16 mouse cellular contexts compared by ENCODE assay signal in the genomic region with DNA sequence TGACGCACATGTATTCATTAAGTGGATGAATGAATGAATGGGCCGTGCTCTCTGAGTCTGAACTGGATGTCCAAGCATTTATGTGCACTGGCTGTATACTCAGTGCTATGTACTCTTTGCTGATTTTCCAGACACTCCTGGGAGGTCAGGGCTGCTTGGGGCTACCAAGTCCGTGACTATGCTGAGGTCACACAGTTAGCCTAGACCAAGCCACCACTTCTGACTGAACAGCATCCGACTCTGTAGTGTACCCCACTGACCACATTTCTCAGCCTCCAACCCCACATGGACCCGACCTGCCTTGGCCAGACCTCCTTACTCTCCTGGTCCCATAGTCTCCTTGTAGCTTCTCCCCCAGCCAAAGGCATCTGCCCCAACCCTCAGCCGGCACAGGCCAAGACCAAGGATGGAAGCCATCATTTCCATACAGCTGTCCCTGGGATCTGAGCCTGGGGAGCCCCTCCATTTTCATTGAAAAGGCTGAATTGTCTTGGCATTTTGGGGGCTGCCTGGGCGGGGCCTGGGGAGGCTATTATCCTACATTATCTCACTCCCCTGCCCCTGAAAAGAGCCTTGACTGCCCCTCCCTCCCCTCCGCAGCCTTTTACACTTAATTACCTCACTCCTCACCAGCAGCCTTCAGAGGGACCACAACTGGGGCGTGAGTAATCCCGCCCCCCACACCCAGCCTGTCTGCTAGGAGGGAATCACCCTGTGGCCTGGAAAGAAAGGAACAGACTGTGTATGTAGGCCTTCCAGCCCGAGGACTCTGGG. TPM values are rescaled to one million over a fixed set of nuclear protein-coding genes. Genes with fewer than 3 reads are reported as not detected.
DNase-seq lines count a peak whose midpoint lies in the region; ATAC-seq lines count a peak whose summit lies in the region.
"Had no signal": no experiment of that assay in that cellular context is flagged by ENCODE, and none has a peak within 500 bp of the region (broad histone marks: within the 10 kb centered on the region; RNA-seq: fewer than 3 reads in every experiment).

No protein-coding gene starts in this region.

- peak; percentile 40; the same call in 1 of the 2 replicates for ATAC-seq in limb, embryonic 15.5 days (ENCODE audit: insufficient number of reproducible peaks, low FRiP score, low TSS enrichment, low read depth)
- peak; percentile 95 for ATAC-seq in forebrain, embryonic 15.5 days (replicated peaks)
- peak; percentile 94 for ATAC-seq in midbrain, embryonic 11.5 days (ENCODE audit: low FRiP score)
- ATAC-seq in monocyte, adult 5-6 weeks (replicated peaks; ENCODE audit: insufficient number of reproducible peaks, low FRiP score, low TSS enrichment, poor library complexity, severe bottlenecking), result no peak

- no peak overlapping the region for H3K4me3 ChIP-seq in limb, embryonic 15.5 days
- no peak overlapping the region for H3K4me3 ChIP-seq in limb, embryonic 10.5 days
- no peak overlapping the region for H3K4me3 ChIP-seq in forebrain, embryonic 15.5 days
- no peak overlapping the region for H3K4me3 ChIP-seq in midbrain, embryonic 11.5 days (ENCODE audit: low read depth, low read length)
- H3K4me3 ChIP-seq: liver, embryonic 13.5 days had no signal

- no peaks in the 10 kb centered on the region for H3K9me3 ChIP-seq in limb, embryonic 15.5 days
- H3K9me3 ChIP-seq in limb, embryonic 10.5 days (replicated peaks), result no peaks in the 10 kb centered on the region
- no peaks in the 10 kb centered on the region for H3K9me3 ChIP-seq in forebrain, embryonic 15.5 days
- no peaks in the 10 kb centered on the region for H3K9me3 ChIP-seq in midbrain, embryonic 11.5 days (ENCODE audit: control insufficient read depth, low read length)
- H3K9me3 ChIP-seq: liver, embryonic 13.5 days had no signal

- H3K9ac ChIP-seq in limb, embryonic 15.5 days, result no peak overlapping the region
- no peak overlapping the region for H3K9ac ChIP-seq in forebrain, embryonic 15.5 days (replicated peaks)
- 0 out of 2 replicates have a peak overlapping the region, but pooled peaks have one; percentile 37 for H3K9ac ChIP-seq in midbrain, embryonic 11.5 days (ENCODE audit: low read length)
- H3K9ac ChIP-seq: liver, embryonic 13.5 days had no signal

- no peaks in the 10 kb centered on the region for H3K4me1 ChIP-seq in limb, embryonic 15.5 days
- H3K4me1 ChIP-seq in limb, embryonic 10.5 days, result no peaks in the 10 kb centered on the region
- peaks cover 16% of the 10 kb centered on the region for H3K4me1 ChIP-seq in forebrain, embryonic 15.5 days
- H3K4me1 ChIP-seq in midbrain, embryonic 11.5 days (ENCODE audit: control insufficient read depth, insufficient read depth, low read length), result peaks cover 12% of the 10 kb centered on the region
- H3K4me1 ChIP-seq: liver, embryonic 13.5 days had no signal

- H3K4me2 ChIP-seq in limb, embryonic 15.5 days, result no peak overlapping the region
- H3K4me2 ChIP-seq in forebrain, embryonic 15.5 days (replicated peaks), result no peak overlapping the region
- no peak overlapping the region for H3K4me2 ChIP-seq in midbrain, embryonic 11.5 days
- H3K4me2 ChIP-seq: liver, embryonic 13.5 days had no signal

- no peaks in the 10 kb centered on the region for H3K36me3 ChIP-seq in limb, embryonic 15.5 days
- H3K36me3 ChIP-seq in limb, embryonic 10.5 days, result no peaks in the 10 kb centered on the region
- no peaks in the 10 kb centered on the region for H3K36me3 ChIP-seq in forebrain, embryonic 15.5 days
- H3K36me3 ChIP-seq in midbrain, embryonic 11.5 days (ENCODE audit: control insufficient read depth, insufficient read depth, low read length), result no peaks in the 10 kb centered on the region
- H3K36me3 ChIP-seq: liver, embryonic 13.5 days had no signal

- DNase-seq in limb, embryonic 10.5 days (ENCODE audit: low spot score), result no peak
- DNase-seq in midbrain, embryonic 11.5 days (ENCODE audit: low spot score, missing footprints), result peak; percentile 92
- peak; percentile 92 for DNase-seq in retina, embryonic 14.5 days (ENCODE audit: low spot score)
- DNase-seq in adrenal gland, postnatal 25 days, result no peak
- no peak for DNase-seq in yolk sac, embryonic 10.5 days (ENCODE audit: low spot score)
- DNase-seq: cerebellum, adult 9-11 months; heart, adult 18-20 months; kidney, adult 18-20 months; kidney, postnatal 4 days; liver, embryonic 13.5 days; lung, postnatal 36 days had no signal

- 0 out of 2 replicates have a peak, but pooled peaks cover 3% of the 10 kb centered on the region for H3K27me3 ChIP-seq in limb, embryonic 15.5 days
- H3K27me3 ChIP-seq in limb, embryonic 10.5 days (ENCODE audit: low read depth, poor library complexity, severe bottlenecking), result peaks cover 11% of the 10 kb centered on the region; the same call in 1 of the 2 replicates
- H3K27me3 ChIP-seq in forebrain, embryonic 15.5 days, result no peaks in the 10 kb centered on the region
- no peaks in the 10 kb centered on the region for H3K27me3 ChIP-seq in midbrain, embryonic 11.5 days (ENCODE audit: control insufficient read depth, insufficient read depth, low read length)

- no peak overlapping the region for H3K27ac ChIP-seq in limb, embryonic 15.5 days
- no peak overlapping the region for H3K27ac ChIP-seq in limb, embryonic 10.5 days
- H3K27ac ChIP-seq in forebrain, embryonic 15.5 days (replicated peaks), result peak overlapping the region; percentile 83
- peak overlapping the region; percentile 80 for H3K27ac ChIP-seq in midbrain, embryonic 11.5 days (ENCODE audit: low read depth, low read length)
- H3K27ac ChIP-seq: liver, embryonic 13.5 days had no signal

- WGBS in limb, embryonic 15.5 days, result 44% methylated on average over 11 of the region's 11 CpGs
- 44% methylated on average over 11 of the region's 11 CpGs for WGBS in limb, embryonic 10.5 days
- 6% methylated on average over 10 of the region's 11 CpGs for WGBS in forebrain, embryonic 15.5 days
- WGBS in midbrain, embryonic 11.5 days, result 35% methylated on average over 11 of the region's 11 CpGs

RNA-seq across cellular contexts. Expression of gene Scrt2, which starts 12.5 kb away (rescaled TPM):
- 0.06 TPM in 1 of 2 replicates, not detected in the other for polyA plus RNA-seq in limb, embryonic 15.5 days (2015; fragmentation: Nextera tagmentation; extraction: Ambion mirVana)
- polyA plus RNA-seq in limb, embryonic 10.5 days (2016; fragmentation: Nextera tagmentation; extraction: Ambion mirVana), result not detected in 2 replicates
- 20.9 and 22.9 TPM in 2 replicates for polyA plus RNA-seq in forebrain, embryonic 15.5 days (2015; fragmentation: Nextera tagmentation; extraction: Ambion mirVana)
- 10.0 and 11.0 TPM in 2 replicates for polyA plus RNA-seq in midbrain, embryonic 11.5 days (2014; fragmentation: Nextera tagmentation; extraction: Ambion mirVana)
- 0.36 TPM in 1 of 2 replicates, not detected in the other for total RNA-seq in adrenal gland, postnatal 25 days (2021)
- total RNA-seq in monocyte, adult 5-6 weeks (2017), result not detected in 3 replicates
- total RNA-seq: heart, adult 18-20 months; heart, postnatal 25 days; neutrophil, adult 5-6 weeks had no signal
- polyA plus RNA-seq: liver, embryonic 13.5 days had no signal

RNA-seq across cellular contexts. Expression of gene Srxn1, which starts 36.5 kb away (rescaled TPM):
- polyA plus RNA-seq in limb, embryonic 15.5 days (2015; fragmentation: Nextera tagmentation; extraction: Ambion mirVana), result 11.3 and 12.3 TPM in 2 replicates
- polyA plus RNA-seq in limb, embryonic 10.5 days (2016; fragmentation: Nextera tagmentation; extraction: Ambion mirVana), result 8.0 and 9.6 TPM in 2 replicates
- 11.1 and 13.0 TPM in 2 replicates for polyA plus RNA-seq in forebrain, embryonic 15.5 days (2015; fragmentation: Nextera tagmentation; extraction: Ambion mirVana)
- polyA plus RNA-seq in midbrain, embryonic 11.5 days (2014; fragmentation: Nextera tagmentation; extraction: Ambion mirVana), result 14.2 and 14.6 TPM in 2 replicates
- 131 and 337 TPM in 2 replicates for total RNA-seq in adrenal gland, postnatal 25 days (2021)
- 14.1 to 28.0 TPM (median 16.1 TPM) in 3 replicates for total RNA-seq in monocyte, adult 5-6 weeks (2017)

Comparison
In these comparisons a context has a peak if more than half of its experiments do, and no peak if none do; other contexts are left out.
1. H3K27ac ChIP-seq: peak in forebrain, embryonic 15.5 days (single experiment) and midbrain, embryonic 11.5 days (single experiment); none in limb, embryonic 15.5 days (single experiment) and limb, embryonic 10.5 days (single experiment).
2. DNase-seq: peak in midbrain, embryonic 11.5 days (single experiment) and retina, embryonic 14.5 days (single experiment); none in limb, embryonic 10.5 days (single experiment), adrenal gland, postnatal 25 days (single experiment) and yolk sac, embryonic 10.5 days (single experiment).
3. RNA of gene Scrt2, which starts 12.5 kb away (polyA plus RNA-seq): 20.9 to 22.9 TPM in forebrain, embryonic 15.5 days and 10.0 to 11.0 TPM in midbrain, embryonic 11.5 days; 0.06 TPM in limb, embryonic 15.5 days and not detected in limb, embryonic 10.5 days; every median in the first group is over 10 times any median in the second.